Mouse (Mus musculus) common myeloid progenitor, adult 5-6 weeks (primary cell): ENCODE data around the gene Sgsm3. TPM values are rescaled to one million over a fixed set of nuclear protein-coding genes. Genes with fewer than 3 reads are reported as not detected.
A peak's percentile ranks its signal among the peaks of the same experiment; 100 is the strongest.

Experiments used
- ATAC-seq: replicated peaks from 2 replicates; pipeline ENCODE4 v1.8.0; 2016; ENCODE audit warnings: low read depth, mild to moderate bottlenecking, moderate TSS enrichment, inconsistent platforms; ENCODE audit not compliant: poor library complexity, severe bottlenecking
- total RNA-seq: library from RNA; stranded (forward); fragments of 200-1000, 187-1606 nt; gene quantifications from 2 replicates; pipeline ENCODE4 v1.2.3, GENCODE M21; 2017

Gene Sgsm3
- total RNA-seq, 1 experiment from 2014 or later, result 30.6 TPM

DNA sequence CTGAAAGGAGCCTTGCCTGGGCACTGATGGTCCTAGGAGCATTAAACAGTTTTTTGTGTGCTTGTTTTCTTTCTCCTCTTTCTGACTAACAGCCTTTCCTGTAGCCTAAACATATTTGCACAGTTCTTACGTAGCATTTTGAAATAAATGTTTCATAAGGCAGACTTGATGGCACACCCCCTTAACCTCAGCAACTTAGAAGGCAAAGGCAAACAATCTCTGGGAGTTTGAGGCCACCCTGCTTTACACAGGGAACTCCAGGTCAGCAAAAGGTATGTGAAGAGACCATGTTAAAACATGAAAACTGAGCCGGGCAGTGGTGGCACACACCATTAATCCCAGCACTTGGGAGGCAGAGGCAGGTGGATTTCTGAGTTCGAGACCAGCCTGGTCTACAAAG, 1.9 kb upstream of the Sgsm3 start:
- ATAC-seq, result no peak

DNA sequence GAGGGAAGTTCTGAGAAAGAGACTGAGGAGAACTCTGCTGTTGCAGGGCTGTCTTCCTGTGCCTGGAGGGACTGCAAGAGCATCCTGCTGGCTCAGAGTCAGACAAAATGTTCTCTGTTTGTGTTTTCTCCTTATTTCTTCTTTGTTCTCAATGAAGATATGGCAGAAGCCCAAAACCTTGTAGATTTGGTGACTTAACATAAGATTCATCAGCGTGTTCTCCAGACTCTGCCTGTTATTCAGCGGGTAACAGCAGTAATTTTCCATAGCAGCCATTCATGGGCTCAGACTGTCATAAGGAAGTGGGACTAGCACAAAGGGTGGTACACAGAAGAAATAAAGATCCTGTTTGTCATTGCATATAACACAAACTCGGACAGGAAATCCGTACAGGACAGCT, 2.0 kb downstream of the Sgsm3 start:
- no peak for ATAC-seq

DNA sequence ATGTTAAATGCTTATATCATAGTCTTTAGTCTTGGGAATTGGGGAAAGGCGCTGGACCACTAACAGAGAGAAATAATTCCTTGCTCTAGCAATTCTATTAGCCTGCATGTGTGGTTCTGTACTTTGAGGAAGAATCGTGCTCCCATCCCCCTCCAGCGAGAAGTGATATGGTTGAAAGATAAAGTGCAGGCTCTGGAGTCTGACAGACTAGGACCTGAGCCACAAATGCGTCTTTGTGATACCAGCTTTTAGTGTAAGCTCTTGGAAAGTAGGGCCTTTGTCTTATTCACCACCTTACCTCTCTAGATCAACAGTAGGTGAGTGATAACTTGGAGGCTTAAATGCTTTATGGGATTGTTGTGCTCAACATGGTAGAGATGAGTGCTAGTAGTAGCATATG, 3.6 kb downstream of the Sgsm3 start:
- ATAC-seq, result no peak

DNA sequence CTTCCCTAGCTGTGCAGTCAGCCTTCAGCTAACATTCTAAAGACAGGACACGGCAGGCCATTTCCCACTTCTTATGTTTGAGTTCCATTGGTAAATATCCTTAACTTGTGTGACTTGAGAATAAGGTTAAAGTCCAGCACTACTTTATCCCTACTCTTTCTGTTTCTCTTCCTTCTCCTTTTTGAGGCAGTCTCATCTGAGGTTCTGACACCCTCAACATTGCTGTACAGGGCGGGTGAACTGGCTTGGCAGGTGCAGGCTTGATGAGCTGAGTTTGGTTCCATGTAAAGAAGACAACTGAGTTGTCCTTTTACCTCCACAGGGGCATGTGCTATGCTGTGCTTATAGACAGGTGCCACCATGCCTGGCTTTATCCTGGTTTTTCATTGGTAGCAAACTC, 5.7 kb downstream of the Sgsm3 start:
- ATAC-seq, result no peak

DNA sequence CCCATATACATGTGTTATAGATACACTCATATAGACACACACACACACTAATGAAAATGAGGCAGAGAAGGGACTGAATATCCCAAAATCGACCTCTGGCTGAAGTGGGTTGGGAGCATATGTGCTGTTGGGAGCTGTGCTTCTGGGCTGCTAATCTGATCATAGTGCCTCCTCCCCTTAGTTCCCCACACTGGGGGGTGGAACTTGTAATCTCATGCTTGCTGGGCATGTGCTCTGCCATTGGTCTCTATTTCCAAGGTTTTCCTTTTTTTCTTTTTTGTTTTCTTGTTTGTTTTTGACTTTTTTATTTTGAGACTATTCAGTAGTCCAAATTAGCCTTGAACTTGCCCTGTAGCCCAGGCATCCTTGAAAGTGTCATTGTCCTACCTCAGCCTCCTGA, 10.8 kb downstream of the Sgsm3 start:
- peak; percentile 42; the same call in 1 of the 2 replicates for ATAC-seq

DNA sequence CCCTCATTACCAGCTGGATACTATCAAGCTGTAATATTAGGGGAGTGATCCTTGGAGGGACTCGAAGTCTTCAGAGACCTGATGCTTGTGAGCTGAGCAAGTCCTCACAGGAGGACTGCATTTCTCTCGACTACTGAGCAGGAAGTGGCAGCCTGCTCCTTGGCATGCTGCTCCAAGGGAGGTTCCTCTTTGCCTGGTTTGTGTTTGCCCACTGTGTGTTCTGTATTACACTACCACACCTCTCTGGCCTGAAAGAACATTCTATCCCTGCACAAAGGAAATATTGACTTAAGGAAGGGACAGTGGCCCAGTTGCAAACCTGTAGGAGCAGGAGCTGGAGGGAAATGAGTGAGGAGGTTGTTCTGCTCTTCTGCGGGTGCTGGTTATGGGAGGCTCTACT, 12.1 kb downstream of the Sgsm3 start:
- peak; percentile 32; the same call in 1 of the 2 replicates for ATAC-seq

DNA sequence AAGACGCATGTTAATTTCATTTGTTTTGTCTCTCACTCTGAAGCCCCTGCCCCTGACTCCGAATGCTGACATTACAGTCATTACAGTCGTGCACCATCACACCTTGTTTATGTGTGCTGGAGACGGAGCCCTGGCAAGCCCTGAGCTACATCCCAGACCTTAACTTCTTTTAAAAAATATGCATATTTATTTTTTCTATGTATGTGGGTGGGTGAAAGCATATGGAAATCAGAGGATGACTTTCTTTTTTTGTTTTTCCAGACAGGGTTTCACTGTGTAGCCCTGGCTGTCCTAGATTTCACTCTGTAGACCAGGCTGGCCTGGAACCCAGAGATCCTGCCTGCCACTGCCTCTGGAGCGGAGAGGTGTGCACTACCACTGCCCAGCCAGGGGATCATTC, 17.4 kb downstream of the Sgsm3 start:
- no peak for ATAC-seq

DNA sequence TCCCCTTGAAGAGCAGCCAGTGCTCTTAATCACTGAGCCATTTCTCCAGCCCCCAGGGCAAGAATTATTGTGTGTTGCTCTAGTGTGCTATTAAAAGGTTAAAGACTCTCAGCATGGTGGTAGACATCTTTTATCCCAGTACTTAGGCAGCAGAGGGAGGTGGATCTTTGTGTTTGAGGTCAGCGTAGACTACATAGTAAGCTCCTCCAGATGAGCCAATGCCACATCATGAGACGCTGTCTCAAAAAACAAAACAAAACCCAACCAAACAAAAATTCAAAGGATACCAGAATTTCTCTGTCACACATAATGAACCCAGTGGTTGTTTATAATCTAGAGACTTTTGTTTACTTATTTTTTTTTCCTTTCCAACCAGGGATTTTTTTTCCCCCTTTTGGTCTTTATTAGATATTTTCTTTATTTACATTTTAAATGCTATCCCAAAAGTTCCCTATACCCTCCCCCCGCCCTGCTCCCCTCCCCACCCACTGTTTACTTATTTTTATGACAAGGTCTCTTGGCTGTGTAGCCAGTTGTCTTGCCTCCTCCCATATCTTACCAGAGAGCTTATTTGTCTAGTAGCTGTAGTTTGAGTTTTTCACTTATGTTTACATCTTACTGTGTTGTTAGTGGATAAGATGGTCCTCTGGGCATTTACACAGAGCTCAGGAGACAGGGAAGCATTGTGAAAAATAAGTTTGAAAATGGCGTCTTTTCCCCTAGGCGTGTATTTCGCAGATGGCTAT, 18.7 kb downstream of the Sgsm3 start:
- ATAC-seq, result no peak

DNA sequence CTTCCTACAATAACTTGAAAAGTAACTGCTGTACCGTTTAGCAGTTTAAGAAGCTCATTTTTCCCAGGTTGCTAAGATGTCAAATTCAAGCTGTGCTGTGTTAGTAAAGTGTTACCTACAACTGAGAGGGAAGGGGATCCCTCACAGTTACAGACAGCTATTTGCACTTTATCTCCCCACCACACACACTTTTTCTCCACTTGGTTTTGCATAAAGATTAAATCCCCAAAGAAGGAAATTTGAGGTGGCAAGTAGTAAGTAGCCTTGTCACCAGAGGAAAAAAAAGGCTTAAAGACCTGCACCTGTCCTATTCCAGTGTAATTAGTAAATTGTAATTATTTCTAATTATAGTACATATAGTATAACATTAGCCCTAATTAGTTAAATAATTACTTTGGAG, 19.5 kb downstream of the Sgsm3 start:
- ATAC-seq, result no peak

DNA sequence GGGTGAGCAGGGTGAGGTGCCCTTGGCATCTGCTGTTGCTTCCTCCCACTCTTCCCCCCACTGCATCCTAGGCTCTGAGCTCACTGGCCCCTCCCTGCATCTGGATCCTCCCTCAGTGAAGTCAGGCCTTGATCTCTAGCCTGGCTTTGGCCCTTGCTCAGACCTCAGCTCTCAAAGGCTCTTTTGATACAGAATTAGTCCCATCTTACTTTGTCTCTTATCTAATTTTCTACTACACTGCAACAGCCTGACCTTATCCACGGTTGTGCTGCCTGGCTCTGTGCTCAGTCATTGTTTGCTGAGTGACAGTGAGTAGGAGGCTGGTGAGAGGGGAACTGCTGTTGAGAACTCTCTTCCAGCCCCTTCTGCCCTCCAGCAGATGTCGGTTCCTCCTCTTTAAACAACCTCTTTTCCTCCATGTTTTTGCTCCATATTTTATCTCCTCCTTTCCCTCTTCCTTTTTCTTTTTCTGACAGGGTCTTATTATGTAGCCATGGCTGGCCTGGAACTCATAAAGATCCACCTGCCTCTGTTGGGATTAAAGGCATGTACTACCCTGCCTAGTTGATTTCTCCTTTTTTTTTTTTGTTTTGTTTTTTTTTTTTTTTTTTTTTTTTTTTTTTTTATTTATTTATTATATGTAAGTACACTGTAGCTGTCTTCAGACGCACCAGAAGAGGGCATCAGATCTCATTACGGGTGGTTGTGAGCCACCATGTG, 23.0 kb downstream of the Sgsm3 start:
- peak; percentile 68 for ATAC-seq

DNA sequence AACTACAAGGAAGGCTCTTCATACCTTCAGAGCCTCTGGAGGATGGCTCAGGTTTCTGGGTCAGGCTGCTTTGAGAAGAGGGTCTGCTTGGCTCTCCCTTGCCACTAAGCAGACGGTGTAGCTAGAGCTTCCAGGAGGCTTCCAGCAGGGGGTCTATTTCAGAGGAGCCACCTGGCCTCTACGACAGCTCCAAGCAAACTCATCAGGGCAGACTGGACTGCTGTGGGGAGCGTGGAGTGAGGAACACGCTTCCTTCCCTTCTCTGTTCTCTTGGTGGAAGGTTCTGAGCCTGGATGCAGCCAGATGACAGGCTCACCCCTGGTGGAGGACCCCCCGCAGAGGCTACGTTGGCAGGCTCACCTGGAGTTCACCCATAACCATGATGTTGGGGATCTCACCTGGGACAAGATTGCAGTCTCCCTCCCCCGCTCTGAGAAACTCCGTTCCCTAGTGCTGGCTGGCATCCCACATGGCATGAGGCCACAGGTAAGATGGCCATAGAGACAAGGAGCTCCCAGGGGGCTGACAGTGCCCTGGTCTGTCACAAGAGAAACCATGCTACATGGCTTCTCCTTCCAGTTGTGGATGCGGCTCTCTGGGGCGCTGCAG, 28.7 kb downstream of the Sgsm3 start:
- no peak for ATAC-seq

DNA sequence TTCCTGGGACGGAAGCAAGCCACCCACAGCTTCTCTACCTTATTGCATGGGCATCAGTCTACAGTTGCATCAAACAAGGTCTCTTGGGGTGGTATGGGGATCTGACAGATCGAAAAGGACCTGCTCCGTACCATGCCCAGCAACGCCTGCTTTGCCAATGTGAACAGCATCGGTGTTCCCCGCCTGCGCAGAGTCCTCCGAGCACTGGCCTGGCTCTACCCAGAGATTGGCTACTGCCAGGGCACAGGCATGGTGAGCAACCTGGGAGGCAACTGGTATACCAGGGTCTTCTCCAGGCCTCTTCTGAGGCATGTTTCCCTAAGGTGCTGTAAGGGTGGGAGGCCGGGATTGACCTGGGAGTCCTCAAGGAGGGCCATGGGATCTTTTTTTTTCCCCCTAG, 29.8 kb downstream of the Sgsm3 start:
- no peak for ATAC-seq

DNA sequence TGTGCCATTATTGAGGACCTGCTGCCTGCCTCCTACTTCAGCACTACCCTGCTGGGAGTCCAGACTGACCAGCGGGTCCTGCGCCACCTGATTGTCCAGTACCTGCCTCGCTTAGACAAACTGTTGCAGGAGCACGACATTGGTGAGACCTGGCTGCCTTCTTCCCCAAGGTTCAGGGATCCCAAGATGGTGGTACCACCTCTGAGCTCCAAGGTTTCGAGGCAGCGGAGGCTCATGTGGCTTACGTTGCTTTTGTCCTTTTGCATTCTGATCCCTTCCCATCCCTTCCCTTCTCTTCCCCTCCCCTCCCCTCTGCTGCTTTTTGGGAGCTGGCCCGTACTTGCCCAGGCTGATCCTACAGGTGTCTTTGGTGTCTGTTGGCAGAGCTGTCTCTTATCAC, 30.3 kb downstream of the Sgsm3 start:
- no peak for ATAC-seq

DNA sequence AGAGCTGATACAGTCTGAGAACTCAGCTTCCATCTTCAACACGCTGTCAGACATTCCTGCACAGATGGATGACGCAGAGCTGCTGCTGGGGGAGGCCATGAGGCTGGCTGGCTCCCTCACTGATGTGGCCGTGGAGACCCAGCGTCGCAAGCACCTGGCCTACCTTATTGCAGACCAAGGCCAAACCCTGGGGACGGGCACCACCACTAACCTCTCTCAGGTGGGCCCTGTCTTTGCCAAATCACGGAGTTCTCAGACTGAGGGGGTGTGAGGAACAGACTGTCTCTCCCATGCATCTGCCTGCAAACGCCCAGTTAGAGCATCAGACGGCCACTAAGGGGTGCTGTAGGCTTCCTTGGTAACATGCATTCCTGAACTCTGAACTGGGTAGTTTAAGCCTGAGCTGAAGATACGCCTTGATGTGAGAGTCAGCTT, 31.1 kb downstream of the Sgsm3 start:
- ATAC-seq, result peak; percentile 72

DNA sequence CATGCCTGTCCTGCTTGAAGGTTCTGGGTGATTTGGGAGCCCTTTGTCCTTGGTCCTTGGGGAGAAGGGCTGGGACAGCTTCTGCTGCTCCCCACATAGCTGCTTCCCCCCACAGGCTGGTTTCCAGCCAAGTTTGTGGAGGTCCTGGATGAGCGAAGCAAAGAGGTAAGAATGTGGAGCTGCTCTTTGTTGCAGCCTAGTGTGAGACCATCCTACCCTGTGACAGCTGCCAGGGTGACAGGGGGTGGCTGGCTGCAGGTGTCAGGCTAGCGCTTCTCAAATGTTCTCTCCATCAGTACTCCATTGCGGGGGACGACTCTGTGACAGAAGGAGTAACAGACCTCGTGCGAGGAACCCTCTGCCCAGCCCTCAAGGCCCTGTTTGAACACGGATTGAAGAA, 32.5 kb downstream of the Sgsm3 start:
- no peak for ATAC-seq

DNA sequence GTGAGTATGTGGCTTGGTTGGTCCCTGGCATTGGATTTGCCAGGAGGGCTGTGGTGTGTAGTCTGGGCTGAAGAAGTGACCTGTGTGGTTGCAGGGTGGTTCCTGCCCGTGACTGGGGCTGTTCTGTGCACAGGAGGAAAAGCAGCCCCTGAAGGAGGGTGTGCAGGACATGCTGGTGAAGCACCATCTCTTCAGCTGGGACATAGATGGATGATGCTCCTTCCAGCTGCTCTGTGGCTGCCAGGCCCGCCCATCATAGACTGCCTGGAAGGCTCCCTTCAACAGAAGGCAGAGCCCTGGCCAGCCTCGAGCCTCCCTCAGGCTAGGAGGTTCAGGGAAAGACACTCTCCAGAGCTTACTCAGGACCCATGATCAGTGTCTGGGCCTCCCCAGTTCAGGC, 34.0 kb downstream of the Sgsm3 start:
- no peak for ATAC-seq

DNA sequence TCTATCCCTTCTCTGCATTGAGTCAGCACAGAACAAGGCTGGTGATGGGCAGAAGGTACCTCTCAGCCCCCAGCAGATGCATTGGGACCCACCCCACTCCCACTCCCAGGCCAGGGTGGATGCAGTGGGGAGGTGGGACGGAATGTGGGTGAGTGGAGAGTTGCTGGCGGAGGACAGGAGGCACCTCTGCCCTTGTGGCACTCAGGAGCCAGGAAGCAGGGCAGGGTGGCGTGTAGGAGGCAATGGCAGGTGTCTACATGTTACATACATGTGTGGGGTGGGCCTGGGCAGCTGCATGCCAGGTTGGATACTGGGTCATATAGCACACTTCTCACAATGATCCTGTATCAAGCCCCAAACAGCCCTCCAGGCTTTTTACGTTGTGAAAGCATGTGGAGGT, 34.8 kb downstream of the Sgsm3 start:
- no peak for ATAC-seq

DNA sequence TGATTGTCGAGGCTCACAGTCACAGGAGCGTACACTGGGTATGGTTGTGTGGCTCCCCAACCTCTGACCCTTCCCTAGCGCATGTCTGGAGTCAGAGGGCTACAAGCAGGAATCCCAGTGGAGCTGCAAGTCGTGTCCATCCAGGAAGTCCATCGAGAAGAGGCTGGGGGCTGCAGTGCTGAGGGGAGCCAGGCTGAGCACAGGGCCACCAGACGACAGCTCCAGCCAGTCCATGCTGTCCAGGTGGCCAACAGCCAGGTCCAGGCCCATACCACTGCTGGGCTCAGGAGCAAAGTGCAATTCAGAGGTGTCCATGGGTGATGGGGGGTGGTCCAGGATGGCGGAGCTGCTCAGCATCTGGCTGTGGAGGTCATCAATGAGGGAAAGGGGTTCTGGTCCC, 35.6 kb downstream of the Sgsm3 start:
- no peak for ATAC-seq

DNA sequence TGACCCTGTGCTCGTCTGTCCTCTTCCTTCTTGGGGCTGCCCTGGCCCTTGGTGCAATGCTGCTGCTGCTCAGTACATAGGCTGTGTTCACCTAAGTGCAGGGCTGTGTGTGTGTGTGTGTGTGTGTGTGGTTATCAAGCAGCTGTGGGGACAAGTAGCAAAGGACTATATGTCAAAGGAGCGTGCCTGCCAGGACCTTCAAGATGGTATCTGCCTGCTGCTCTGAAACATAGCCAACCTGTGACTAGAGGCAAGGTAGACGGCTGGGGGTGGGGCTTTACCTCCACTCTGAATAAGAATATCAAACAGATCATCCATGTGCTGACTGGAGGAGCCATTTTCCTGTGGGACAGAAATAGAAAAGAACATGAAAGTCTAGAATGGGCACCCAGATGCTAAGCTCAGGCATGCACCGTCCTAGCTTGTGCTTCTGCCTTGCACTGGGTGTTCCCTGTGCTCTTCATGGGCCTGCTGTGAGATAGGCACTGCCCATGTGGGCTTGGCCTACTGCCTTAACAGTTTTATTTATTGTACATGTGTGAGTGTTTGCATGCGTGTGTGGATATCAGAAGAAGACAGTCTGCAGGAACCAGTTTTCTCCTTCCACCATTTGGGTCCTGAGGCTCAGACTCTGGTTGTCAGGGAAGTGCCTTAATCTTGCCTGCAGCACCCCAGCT, 37.6 kb downstream of the Sgsm3 start:
- ATAC-seq, result 0 out of 2 replicates have a peak, but pooled peaks have one; percentile 26

DNA sequence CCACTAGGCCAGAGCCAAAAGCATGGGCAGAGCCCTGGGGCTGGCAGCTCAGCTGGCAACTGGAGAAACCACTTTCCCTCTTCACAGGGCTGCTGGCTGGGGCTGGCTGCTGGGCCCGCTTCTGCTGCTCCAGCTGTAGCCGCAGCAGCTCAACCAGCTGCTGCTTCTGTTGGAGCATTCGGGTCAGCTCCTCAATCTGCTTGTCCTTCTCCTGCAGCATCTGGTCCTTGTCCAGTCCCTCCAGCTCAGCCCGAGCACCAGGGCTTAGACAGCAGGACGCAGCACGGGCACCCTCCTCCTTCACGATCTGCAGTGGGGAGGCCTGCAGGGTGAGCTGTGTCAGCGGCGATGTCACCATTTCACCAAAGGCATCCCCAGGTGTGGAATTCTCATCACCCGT, 38.9 kb downstream of the Sgsm3 start:
- ATAC-seq, result no peak

DNA sequence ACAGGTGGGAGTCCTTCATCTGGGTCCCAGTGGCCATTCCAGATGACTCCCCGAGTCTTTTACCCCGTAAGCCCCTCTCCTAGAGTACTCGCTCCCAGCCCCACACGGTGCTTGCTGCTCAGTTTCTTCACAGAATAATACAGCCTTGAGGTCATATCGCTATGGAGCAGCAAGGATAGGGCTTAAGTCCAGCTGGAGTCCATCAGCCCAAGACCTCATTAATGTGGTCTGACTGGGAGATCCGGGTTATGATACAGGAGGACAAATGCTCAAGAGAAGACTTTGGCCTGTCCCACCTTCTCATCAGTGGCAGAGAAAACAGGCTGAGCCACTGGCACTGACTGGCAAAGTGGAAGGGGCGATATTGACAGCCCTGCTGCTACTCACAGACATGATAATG, 39.7 kb downstream of the Sgsm3 start:
- ATAC-seq, result no peak
